Mouse (Mus musculus): ENCODE results near the gene Rims3. TPM values are rescaled to one million over a fixed set of nuclear protein-coding genes. Genes with fewer than 3 reads are reported as not detected.

The Rims3 gene
- total RNA-seq, 1 experiment from 2014 or later, result 0.30 TPM

- ATAC-seq (replicated peaks in 1 of 2; ENCODE audit: insufficient read depth in 1 of 2, low FRiP score in 2 of 2, low TSS enrichment in 1 of 2, low read depth in 1 of 2, poor library complexity in 2 of 2, severe bottlenecking in 2 of 2), result no peak
Measured at GRCm38 (mm10) chr4:120885208-120886120, 30.8 kb downstream of the Rims3 start.

DNA sequence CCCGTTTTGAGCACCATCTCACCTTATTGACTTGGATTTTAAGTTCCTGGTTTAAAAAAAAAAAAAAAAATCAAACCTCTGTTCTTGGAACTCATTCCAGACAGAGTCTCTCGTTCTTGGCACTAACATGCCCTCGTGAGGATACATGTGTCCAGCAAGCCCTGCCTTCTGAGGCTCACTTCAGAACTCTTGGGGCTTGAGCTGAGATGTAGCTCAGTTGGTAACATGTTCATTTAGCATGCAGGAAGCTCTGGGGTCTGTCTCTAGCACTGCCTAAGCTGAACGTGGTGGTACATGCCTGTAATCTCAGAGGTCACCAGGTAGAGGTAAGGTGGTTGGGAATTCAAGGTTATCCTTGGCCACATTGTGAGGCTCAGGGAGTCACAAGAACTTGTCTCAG lies 31.5 kb downstream of the Rims3 start:
- no peak for ATAC-seq (replicated peaks in 1 of 2; ENCODE audit: insufficient read depth in 1 of 2, low FRiP score in 2 of 2, low TSS enrichment in 1 of 2, low read depth in 1 of 2, poor library complexity in 2 of 2, severe bottlenecking in 2 of 2)

GRCm38 (mm10) chr4:120886811-120887210 lies 32.2 kb downstream of the Rims3 start:
- no peak for ATAC-seq (replicated peaks in 1 of 2; ENCODE audit: insufficient read depth in 1 of 2, low FRiP score in 2 of 2, low TSS enrichment in 1 of 2, low read depth in 1 of 2, poor library complexity in 2 of 2, severe bottlenecking in 2 of 2)

DNA sequence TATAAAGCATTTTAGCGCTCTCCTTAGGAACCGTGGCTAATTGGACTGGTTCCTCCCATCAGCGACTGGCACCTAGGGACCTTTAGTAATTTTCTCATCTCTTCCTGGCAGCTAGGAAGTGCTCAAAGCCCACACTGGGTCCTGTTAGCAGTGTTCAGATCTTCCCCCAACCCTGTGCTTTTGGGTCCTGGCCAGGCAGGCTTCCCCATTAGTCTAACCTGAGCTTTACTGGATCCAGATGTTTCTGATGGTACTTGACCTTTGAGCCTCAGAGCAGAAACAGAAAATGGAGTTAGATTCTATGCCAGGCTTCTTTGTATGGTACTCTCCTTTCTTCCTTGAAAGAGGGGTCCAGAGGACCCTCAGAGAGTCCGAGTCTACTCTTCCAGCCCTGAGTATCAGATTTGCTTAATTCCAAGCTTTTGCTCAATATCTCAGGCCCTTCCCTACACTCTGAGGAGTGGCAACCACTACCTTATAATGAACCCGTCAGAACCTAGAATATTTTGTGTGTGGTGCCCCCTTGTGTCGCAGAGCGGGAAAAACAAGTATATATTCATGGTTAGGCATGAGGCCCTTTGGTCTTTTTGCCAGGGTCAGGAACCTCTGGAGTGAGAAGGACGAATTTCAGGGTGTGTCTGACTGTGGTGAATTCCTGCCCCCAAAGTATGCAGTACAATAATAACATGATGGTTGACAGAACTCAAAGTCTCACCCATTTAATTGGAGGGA lies 32.9 kb downstream of the Rims3 start:
- ATAC-seq (replicated peaks in 1 of 2; ENCODE audit: insufficient read depth in 1 of 2, low FRiP score in 2 of 2, low TSS enrichment in 1 of 2, low read depth in 1 of 2, poor library complexity in 2 of 2, severe bottlenecking in 2 of 2), result peak; percentile 46 to 61; a peak in 3 of 4 replicates

GRCm38 (mm10) chr4:120888884-120889283 lies 34.3 kb downstream of the Rims3 start:
- ATAC-seq (replicated peaks in 1 of 2; ENCODE audit: insufficient read depth in 1 of 2, low FRiP score in 2 of 2, low TSS enrichment in 1 of 2, low read depth in 1 of 2, poor library complexity in 2 of 2, severe bottlenecking in 2 of 2), result no peak

DNA sequence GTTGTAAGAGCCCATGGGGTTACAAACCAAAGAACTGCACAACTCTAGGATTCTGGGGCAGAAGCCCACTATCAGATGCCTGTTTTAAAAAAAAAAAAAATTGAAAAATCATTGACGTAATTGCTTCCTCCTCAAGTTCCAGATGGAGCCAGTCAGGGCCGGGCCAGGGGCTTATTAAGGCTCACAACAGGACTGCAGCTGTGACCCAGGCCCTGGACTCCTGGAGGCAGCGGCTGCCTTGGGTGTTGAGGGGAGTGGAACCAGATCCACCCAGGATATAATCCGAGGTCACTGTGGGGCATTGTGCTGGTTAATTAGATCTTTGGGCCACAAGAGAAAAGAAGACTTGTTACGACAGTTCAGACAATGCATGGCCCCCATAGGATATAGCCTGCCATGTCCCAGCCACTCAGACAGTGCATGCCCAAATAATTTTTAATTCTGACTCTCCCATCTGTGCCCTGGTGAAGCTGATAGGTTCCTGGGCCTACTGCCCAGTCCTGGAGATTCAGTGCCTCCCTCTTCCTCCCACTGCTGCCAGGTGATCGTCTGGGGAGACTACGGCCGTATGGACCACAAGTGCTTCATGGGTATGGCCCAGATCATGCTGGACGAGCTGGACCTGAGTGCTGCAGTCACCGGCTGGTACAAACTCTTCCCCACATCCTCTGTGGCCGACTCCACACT lies 36.3 kb downstream of the Rims3 start:
- ATAC-seq (replicated peaks in 1 of 2; ENCODE audit: insufficient read depth in 1 of 2, low FRiP score in 2 of 2, low TSS enrichment in 1 of 2, low read depth in 1 of 2, poor library complexity in 2 of 2, severe bottlenecking in 2 of 2), result no peak

DNA sequence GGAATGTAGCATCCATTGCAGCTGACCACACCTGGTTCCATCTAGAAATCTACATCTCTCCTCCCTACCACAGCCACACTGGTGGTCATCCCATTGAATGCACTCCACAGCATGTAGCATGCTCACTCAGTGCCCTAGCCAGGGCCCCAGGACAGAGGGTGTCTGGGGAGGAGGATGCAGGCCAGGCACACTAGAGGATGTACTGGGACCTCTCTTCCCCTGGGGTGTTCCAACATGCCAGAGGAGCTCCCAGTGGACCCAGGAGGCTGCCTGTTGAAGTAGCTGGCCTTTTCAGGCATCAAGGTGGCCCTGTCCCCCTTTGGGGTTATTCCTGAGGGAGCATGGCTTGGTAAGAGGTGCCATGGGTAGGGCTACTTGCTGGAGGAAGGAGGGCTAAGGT lies 37.3 kb downstream of the Rims3 start:
- no peak for ATAC-seq (replicated peaks in 1 of 2; ENCODE audit: insufficient read depth in 1 of 2, low FRiP score in 2 of 2, low TSS enrichment in 1 of 2, low read depth in 1 of 2, poor library complexity in 2 of 2, severe bottlenecking in 2 of 2)

- no peak for ATAC-seq (replicated peaks in 1 of 2; ENCODE audit: insufficient read depth in 1 of 2, low FRiP score in 2 of 2, low TSS enrichment in 1 of 2, low read depth in 1 of 2, poor library complexity in 2 of 2, severe bottlenecking in 2 of 2)
Measured at GRCm38 (mm10) chr4:120892516-120892915, 37.9 kb downstream of the Rims3 start.

DNA sequence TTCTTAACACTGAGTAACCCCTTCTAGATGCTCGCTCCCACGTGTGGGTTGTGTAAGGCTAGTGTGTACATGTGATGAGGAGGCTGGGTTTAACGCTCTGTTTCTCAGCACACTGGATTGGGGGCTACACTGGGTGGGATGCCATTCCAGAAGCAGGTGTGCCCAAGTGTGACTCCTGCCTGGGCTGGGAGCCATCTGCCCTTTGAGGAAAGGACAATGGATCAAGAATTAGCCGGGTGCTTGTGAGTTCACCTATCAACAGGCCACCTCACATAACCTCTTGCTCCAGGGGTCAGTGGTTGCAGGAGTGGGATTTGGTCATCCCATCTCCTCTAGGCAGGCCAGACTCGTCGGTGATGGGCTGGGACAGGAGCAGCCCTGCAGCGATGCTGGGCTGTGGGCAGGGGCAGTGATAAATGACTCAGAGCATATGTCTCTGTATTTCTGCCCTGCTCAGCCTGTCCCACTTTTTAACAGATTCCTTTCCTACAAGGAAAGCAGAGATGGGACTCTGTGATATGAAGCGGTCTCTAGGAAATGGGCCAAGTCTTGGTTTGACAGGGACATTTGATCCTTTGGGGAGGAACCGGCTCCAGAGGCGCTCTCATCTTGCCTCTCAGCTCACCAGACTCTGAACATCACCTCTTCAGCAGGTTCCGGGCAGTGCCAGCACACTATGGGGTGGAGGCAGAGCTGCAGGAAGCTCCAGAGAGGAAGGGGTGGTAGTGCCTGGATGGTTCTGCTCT lies 39.2 kb downstream of the Rims3 start:
- no peak for ATAC-seq (replicated peaks in 1 of 2; ENCODE audit: insufficient read depth in 1 of 2, low FRiP score in 2 of 2, low TSS enrichment in 1 of 2, low read depth in 1 of 2, poor library complexity in 2 of 2, severe bottlenecking in 2 of 2)

DNA sequence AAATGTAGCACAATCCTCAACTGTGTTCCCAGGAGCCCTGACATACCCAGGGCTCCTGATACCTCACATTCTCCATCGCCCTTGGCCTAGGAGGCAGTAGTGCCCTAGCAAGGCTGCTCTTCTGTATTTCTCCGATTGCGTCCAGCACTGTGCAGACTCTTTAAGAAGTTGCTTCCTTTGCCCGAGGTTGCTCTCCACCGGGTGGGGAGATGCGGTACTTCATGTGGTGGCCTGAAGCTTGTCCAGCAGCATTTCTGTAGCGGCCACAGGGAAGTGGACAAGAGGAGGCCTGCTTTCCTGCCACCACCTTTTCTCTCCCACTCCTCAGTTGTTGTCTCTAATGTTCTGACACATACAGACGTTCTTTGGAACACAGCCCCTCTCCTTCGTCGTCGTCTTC lies 40.0 kb downstream of the Rims3 start:
- no peak for ATAC-seq (replicated peaks in 1 of 2; ENCODE audit: insufficient read depth in 1 of 2, low FRiP score in 2 of 2, low TSS enrichment in 1 of 2, low read depth in 1 of 2, poor library complexity in 2 of 2, severe bottlenecking in 2 of 2)

DNA sequence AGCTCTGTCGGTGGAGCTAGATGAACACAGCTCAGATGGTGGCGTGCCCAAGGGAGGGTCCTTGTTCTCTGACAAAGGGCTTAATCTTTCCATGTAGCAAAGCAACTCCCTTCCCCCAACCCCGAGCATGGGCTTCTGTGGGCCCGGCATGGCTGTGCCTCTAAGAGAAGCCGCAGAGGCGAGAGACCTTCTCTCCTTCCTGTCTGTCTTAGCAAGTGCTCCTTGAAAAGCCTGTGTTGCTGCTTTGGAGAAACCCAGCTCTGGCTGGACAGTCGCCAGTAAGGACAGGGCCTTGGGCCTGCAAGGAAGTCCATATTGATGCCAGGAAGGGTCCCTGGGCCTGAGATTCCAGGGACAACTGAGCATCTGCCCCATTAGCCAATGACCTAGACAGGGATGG lies 40.6 kb downstream of the Rims3 start:
- no peak for ATAC-seq (replicated peaks in 1 of 2; ENCODE audit: insufficient read depth in 1 of 2, low FRiP score in 2 of 2, low TSS enrichment in 1 of 2, low read depth in 1 of 2, poor library complexity in 2 of 2, severe bottlenecking in 2 of 2)

- no peak for ATAC-seq (replicated peaks in 1 of 2; ENCODE audit: insufficient read depth in 1 of 2, low FRiP score in 2 of 2, low TSS enrichment in 1 of 2, low read depth in 1 of 2, poor library complexity in 2 of 2, severe bottlenecking in 2 of 2)
Measured at GRCm38 (mm10) chr4:120895810-120896584, 41.4 kb downstream of the Rims3 start.

GRCm38 (mm10) chr4:120904533-120904932 lies 49.9 kb downstream of the Rims3 start:
- peak; percentile 88 to 95 for ATAC-seq (replicated peaks in 1 of 2; ENCODE audit: insufficient read depth in 1 of 2, low FRiP score in 2 of 2, low TSS enrichment in 1 of 2, low read depth in 1 of 2, poor library complexity in 2 of 2, severe bottlenecking in 2 of 2)

GRCm38 (mm10) chr4:120905644-120906043 lies 51.0 kb downstream of the Rims3 start:
- ATAC-seq (replicated peaks in 1 of 2; ENCODE audit: insufficient read depth in 1 of 2, low FRiP score in 2 of 2, low TSS enrichment in 1 of 2, low read depth in 1 of 2, poor library complexity in 2 of 2, severe bottlenecking in 2 of 2), result no peak

DNA sequence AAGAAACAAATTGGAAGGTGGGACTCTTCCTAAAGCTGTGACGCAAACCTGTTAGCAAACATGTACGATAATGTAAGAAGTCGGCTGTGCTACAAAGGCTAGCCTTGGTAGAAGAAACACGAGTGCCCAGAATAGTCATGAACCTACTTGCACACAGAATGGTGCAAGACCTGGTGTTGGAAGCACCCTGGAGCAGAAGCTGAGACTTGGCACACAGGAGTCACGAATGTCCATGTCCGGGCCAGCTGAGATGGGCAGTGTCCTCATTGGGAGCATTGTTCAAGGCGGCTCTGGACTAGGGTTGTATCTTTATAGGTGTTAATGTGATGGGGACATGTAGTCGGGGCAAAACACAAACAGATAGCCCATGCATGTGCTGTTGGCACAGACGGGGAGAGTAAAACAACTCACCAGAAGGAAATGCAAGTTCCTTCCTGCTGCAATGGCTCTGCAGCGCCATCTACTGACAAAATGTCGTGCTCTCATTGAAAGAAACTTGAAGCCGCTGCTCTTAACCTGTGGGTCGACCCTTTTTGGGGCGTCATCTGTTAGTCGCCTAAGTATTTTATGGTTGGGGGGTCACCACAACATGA lies 55.0 kb downstream of the Rims3 start:
- ATAC-seq (replicated peaks in 1 of 2; ENCODE audit: insufficient read depth in 1 of 2, low FRiP score in 2 of 2, low TSS enrichment in 1 of 2, low read depth in 1 of 2, poor library complexity in 2 of 2, severe bottlenecking in 2 of 2), result peak; percentile 66 to 87

DNA sequence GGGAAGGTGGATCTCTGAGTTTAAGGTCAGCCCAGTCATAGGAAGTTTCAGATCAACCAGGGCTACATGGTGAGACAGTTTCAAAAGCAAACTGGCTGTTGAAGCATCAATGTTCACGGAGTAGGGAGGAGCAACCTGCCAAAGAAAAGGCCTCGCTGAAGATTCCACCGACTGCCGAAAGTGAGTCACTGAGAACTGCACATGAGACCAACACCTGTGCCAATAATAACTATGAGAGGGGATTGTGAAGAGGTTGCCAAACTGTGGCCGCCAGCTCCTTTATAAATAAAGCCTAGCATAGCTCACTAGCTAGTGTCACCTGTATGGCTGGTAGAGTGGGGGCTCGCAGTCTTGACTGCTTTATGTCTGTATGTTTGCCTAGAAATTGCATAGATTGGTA lies 56.5 kb downstream of the Rims3 start:
- ATAC-seq (replicated peaks in 1 of 2; ENCODE audit: insufficient read depth in 1 of 2, low FRiP score in 2 of 2, low TSS enrichment in 1 of 2, low read depth in 1 of 2, poor library complexity in 2 of 2, severe bottlenecking in 2 of 2), result no peak

All from hematopoietic stem cell, adult 5-6 weeks (primary cell).